Mouse (Mus musculus): Measurements from ENCODE around the gene Mgme1. TPM values are rescaled to one million over a fixed set of nuclear protein-coding genes. Genes with fewer than 3 reads are reported as not detected.
A peak's percentile ranks its signal among the peaks of the same experiment; 100 is the strongest.

The Mgme1 gene
- total and polyA plus RNA-seq, 2 experiments from 2014 or later: 4.4 to 6.5 TPM

DNA sequence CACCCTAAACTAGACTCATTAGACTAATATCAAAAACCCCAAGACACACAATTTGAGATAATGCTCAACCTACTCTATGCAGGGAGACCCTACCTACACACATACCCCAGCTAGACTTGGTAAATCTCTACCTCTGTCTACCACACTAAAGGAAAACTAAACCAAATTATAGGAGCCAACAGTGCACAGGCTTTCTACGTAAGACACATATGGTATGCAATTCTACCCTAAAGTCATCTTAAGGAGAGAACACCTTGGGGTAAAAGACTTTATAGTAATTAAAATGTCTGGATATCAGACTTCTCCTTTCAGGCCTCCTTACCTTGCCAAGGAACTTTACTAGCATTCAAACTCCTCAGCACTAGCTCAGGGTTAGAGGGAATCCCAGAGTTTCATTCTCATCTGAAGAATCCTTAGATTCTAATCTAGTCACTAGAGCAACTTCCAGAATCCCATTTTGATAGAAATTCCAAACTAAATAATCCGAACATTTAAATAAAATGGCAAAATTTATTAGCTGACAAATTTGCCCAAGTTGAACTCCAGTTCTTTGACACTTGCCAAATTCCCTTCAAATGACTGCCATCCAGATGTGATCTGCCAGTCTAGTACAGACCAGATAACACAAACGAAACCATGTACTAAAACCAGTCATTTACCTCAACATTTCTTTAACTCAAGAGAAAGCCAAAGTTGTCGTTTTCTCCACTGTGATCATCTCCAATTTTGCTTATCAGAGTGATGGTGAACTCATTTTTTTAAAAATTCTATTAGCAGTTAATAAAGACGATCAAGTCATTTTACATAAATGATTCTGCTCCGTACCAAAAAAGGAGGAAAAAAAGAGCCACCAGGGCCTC, 1.8 kb upstream of the Mgme1 start:
- Histone ChIP-seq H3K36me3 (ENCODE audit: insufficient read depth, low read length) (no peaks in the 10 kb centered on the region), H3K4me2 (ENCODE audit: low read depth, low read length) (peak overlapping the region; percentile 61), H3K4me1 (ENCODE audit: insufficient read depth, low read length) (peaks cover 12% of the 10 kb centered on the region; the same call in 1 of the 2 replicates), H3K4me3 (ENCODE audit: low read length) (peak overlapping the region; percentile 89), H3K27ac (no peak overlapping the region), H3K9me3 (ENCODE audit: low read length) (no peaks in the 10 kb centered on the region), H3K9ac (replicated peaks; ENCODE audit: low read length) (peak overlapping the region; percentile 89; the same call in 1 of the 2 replicates), H3K27me3 (ENCODE audit: insufficient read depth, low read length) (no peaks in the 10 kb centered on the region)
- TF ChIP-seq CTCF (IDR thresholded peaks at IDR 0.05; ENCODE audit: low read depth): no peak
- DNase-seq (ENCODE audit: low spot score) (no peak), ATAC-seq (no peak)
- WGBS: 10% methylated on average over 6 of the region's 6 CpGs

DNA sequence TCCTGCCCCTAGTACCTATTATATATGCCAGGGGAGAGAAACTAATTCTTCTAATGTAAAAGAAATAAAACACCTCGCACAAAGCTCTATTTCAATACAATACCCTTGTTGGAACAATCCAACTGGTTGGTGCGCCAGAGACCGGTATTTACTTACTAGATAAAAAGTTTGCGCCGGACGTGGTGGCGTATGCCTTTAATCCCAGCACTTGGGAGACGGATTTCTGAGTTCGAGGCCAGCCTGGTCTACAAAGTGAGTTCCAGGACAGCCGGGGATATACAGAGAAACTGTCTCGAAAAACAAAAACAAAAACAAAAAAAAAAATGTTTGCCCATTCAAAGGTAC, 1.2 kb upstream of the Mgme1 start:
- Histone ChIP-seq H3K36me3 (ENCODE audit: insufficient read depth, low read length) (no peaks in the 10 kb centered on the region), H3K4me1 (ENCODE audit: insufficient read depth, low read length) (peaks cover 12% of the 10 kb centered on the region; the same call in 1 of the 2 replicates), H3K27me3 (ENCODE audit: insufficient read depth, low read length) (no peaks in the 10 kb centered on the region), H3K9ac (replicated peaks; ENCODE audit: low read length) (peak overlapping the region; percentile 89), H3K4me3 (ENCODE audit: low read length) (peak overlapping the region; percentile 89), H3K9me3 (ENCODE audit: low read length) (no peaks in the 10 kb centered on the region), H3K4me2 (ENCODE audit: low read depth, low read length) (peak overlapping the region; percentile 61), H3K27ac (no peak overlapping the region)
- TF ChIP-seq CTCF (IDR thresholded peaks at IDR 0.05; ENCODE audit: low read depth): no peak
- 2% methylated on average over 11 of the region's 11 CpGs for WGBS
- DNase-seq (ENCODE audit: low spot score) (no peak), ATAC-seq (no peak)

DNA sequence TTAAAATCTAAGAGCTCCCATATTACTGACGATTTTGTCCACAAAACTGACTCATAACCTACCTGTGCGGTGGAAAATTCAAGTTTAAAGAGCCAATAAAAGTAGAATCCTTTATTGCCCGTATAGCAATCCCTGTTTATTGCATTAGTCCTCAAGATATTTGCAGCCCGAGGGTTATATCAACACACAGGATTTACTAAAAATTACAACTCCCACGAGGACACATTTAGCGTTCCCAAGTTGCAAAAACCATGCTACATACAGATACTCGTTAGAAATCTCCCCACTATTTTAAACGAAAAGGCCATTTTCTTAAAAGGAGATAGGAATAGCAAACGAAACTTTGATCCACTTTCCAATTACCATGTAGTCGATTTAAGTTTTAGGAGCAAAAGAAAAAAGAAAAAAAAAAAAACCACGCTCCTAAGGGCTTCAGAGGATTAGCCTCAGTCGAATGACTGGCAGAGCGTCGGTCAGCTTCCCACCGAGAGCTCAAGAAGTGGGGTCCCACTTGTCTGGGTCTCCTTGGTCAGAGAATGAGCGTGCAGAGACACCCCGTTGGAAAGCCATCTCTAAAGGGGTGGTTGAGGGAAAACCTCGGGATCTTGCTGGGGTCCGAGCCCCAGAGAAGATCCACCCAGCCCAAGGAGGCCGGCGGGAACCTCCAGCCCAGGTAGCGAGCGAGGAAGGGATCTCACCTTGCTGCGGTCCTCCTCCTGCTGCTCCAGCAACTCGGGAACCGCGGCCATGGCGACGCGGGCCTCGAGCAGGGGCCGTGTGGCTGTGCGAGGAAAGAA, 586 bp upstream of the Mgme1 start:
- Histone ChIP-seq H3K36me3 (ENCODE audit: insufficient read depth, low read length) (no peaks in the 10 kb centered on the region), H3K27me3 (ENCODE audit: insufficient read depth, low read length) (no peaks in the 10 kb centered on the region), H3K4me2 (ENCODE audit: low read depth, low read length) (peak overlapping the region; percentile 61), H3K4me1 (ENCODE audit: insufficient read depth, low read length) (peaks cover 12% of the 10 kb centered on the region; the same call in 1 of the 2 replicates), H3K4me3 (ENCODE audit: low read length) (peak overlapping the region; percentile 89), H3K9me3 (ENCODE audit: low read length) (no peaks in the 10 kb centered on the region), H3K27ac (peak overlapping the region; percentile 89), H3K9ac (replicated peaks; ENCODE audit: low read length) (peak overlapping the region; percentile 89)
- no peak; the same call in 1 of the 2 replicates for ATAC-seq
- under 1% methylated on average over 25 of the region's 33 CpGs for WGBS
- no peak for DNase-seq (ENCODE audit: low spot score)
- TF ChIP-seq CTCF (IDR thresholded peaks at IDR 0.05; ENCODE audit: low read depth): no peak

DNA sequence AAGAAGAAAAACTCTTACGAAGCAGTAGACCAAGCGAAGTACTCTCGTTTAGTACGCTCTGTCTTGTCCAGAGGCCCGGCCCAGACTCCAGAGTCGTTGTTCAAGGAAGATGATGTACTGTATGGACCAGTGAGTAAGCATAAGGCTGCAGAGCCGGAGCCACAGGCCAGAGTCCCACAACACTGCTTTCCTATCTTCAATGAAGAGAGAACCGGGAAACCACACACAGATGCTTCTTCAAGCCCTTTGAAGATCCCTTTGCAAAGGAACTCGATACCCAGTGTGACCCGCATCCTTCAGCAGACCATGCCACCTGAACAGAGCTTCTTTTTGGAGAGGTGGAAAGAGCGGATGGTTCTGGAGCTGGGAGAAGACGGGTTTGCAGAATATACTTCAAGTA, 1.6 kb downstream of the Mgme1 start:
- 93% methylated on average over 12 of the region's 12 CpGs for WGBS
- Histone ChIP-seq H3K9ac (replicated peaks; ENCODE audit: low read length) (no peak overlapping the region), H3K4me2 (ENCODE audit: low read depth, low read length) (no peak overlapping the region), H3K4me3 (ENCODE audit: low read length) (no peak overlapping the region), H3K4me1 (ENCODE audit: insufficient read depth, low read length) (peaks cover 12% of the 10 kb centered on the region; the same call in 1 of the 2 replicates), H3K9me3 (ENCODE audit: low read length) (no peaks in the 10 kb centered on the region), H3K27me3 (ENCODE audit: insufficient read depth, low read length) (no peaks in the 10 kb centered on the region), H3K36me3 (ENCODE audit: insufficient read depth, low read length) (no peaks in the 10 kb centered on the region), H3K27ac (no peak overlapping the region)
- DNase-seq (ENCODE audit: low spot score): no peak
- TF ChIP-seq CTCF (IDR thresholded peaks at IDR 0.05; ENCODE audit: low read depth): no peak
- no peak for ATAC-seq

DNA sequence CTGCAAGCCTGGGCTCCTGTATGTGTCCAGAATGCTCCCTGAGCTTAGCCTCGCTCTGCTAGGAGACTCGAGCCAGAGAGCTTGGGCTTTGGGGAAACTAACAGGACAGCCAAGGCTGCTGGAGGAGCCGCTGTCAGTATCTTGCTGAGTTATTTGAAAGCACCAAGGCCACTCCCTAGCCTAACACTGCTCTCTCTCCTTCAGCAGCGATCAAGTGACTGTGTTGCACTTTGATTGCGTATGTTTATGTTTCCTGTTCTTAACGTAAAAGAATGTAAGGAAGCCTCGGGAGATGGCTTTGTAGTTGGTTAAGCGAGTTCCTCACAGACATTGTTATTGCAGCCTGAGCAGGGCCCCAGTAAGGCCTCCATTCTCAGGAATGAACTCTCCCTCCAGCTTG, 4.3 kb downstream of the Mgme1 start:
- DNase-seq (ENCODE audit: low spot score) (no peak), ATAC-seq (no peak)
- Histone ChIP-seq H3K27me3 (ENCODE audit: insufficient read depth, low read length) (no peaks in the 10 kb centered on the region), H3K4me2 (ENCODE audit: low read depth, low read length) (no peak overlapping the region), H3K36me3 (ENCODE audit: insufficient read depth, low read length) (0 out of 2 replicates have a peak, but pooled peaks cover 7% of the 10 kb centered on the region), H3K4me1 (ENCODE audit: insufficient read depth, low read length) (no peaks in the 10 kb centered on the region), H3K27ac (no peak overlapping the region), H3K4me3 (ENCODE audit: low read length) (no peak overlapping the region), H3K9ac (replicated peaks; ENCODE audit: low read length) (no peak overlapping the region), H3K9me3 (ENCODE audit: low read length) (no peaks in the 10 kb centered on the region)
- TF ChIP-seq CTCF (IDR thresholded peaks at IDR 0.05; ENCODE audit: low read depth): no peak
- 69% methylated on average over 8 of the region's 8 CpGs for WGBS

DNA sequence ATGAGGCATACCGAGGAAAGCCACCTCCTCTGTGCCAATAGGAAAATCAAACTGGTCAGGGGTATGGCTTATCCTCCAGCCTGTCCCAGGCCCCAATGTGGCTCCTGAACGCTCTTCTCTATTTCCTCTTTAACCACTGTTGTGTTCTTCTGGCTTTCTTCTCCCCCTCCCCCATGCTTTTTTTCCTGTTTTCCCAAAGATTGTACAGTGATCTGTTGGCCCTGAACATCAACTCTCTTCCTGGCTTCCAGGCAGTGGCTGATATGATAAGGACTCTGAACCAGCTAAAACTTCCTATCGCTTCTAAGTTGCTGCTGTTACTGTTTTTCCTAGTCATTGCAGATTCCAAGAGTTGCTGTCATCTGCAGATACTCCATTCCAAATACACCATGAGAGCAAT, 6.4 kb downstream of the Mgme1 start:
- no peak overlapping the region for H3K4me2 ChIP-seq (ENCODE audit: low read depth, low read length)
- ATAC-seq (no peak), DNase-seq (ENCODE audit: low spot score) (no peak)
- no peak overlapping the region for H3K27ac ChIP-seq
- no peak overlapping the region for H3K4me3 ChIP-seq (ENCODE audit: low read length)
- H3K9me3 ChIP-seq (ENCODE audit: low read length): no peaks in the 10 kb centered on the region
- no peaks in the 10 kb centered on the region for H3K4me1 ChIP-seq (ENCODE audit: insufficient read depth, low read length)
- TF ChIP-seq CTCF (IDR thresholded peaks at IDR 0.05; ENCODE audit: low read depth): no peak
- 86% methylated on average over 3 of the region's 3 CpGs for WGBS
- no peak overlapping the region for H3K9ac ChIP-seq (replicated peaks; ENCODE audit: low read length)
- 0 out of 2 replicates have a peak, but pooled peaks cover 11% of the 10 kb centered on the region for H3K36me3 ChIP-seq (ENCODE audit: insufficient read depth, low read length)
- no peaks in the 10 kb centered on the region for H3K27me3 ChIP-seq (ENCODE audit: insufficient read depth, low read length)

Measured in hindbrain, postnatal 0 days (tissue).